In genomic region chr11:101066549-101067412, GRCm38 (mm10) we compare ENCODE assay signal across 1 mouse cellular context.
TF ChIP-seq lines count a peak whose summit lies in the region.

No protein-coding gene starts in this region.

TF ChIP-seq in CH12.LX, 34 proteins besides CTCF, POLR2A, EP300 and RAD21 (continued from another document):
- TF ChIP-seq MEF2A (IDR thresholded peaks at IDR 0.05; ENCODE audit: borderline replicate concordance, low read depth, low read length) (peak; percentile 61; the same call in 1 of the 2 replicates), ZC3H11A (IDR thresholded peaks at IDR 0.05; ENCODE audit: low read depth, low read length) (peak; percentile 94), IRF4 (IDR thresholded peaks at IDR 0.05; ENCODE audit: low read depth, low read length) (peak; percentile 63; the same call in 1 of the 2 replicates), SIN3A (IDR thresholded peaks at IDR 0.05; ENCODE audit: low read length) (peak; percentile 88), RCOR1 (conservative IDR thresholded peaks at IDR 0.05; ENCODE audit: low read depth, low read length) (peak; percentile 83; the same call in 1 of the 2 replicates), NRF1 (IDR thresholded peaks at IDR 0.05; ENCODE audit: low read depth, low read length) (peak; percentile 50), BHLHE40 (IDR thresholded peaks at IDR 0.05; ENCODE audit: low read depth, low read length) (peak; percentile 73), JUND (conservative IDR thresholded peaks at IDR 0.05; ENCODE audit: low read depth, low read length) (no peak), POLR2AphosphoS2 (IDR thresholded peaks at IDR 0.05; ENCODE audit: low read depth, low read length) (no peak), KAT2A (IDR thresholded peaks at IDR 0.05; ENCODE audit: insufficient replicate concordance, low read length) (no peak), CHD2 (IDR thresholded peaks at IDR 0.05; ENCODE audit: low read length) (no peak), ETS1 (conservative IDR thresholded peaks at IDR 0.05; ENCODE audit: low read depth, low read length) (no peak), MAZ (IDR thresholded peaks at IDR 0.05; ENCODE audit: low read depth, low read length) (peak; percentile 71; the same call in 1 of the 2 replicates), ELF1 (IDR thresholded peaks at IDR 0.05; ENCODE audit: low read depth, low read length) (peak; percentile 46; the same call in 1 of the 2 replicates), TCF12 (IDR thresholded peaks at IDR 0.05; ENCODE audit: low read depth, low read length) (peak; percentile 77), MAX (IDR thresholded peaks at IDR 0.05; ENCODE audit: low read length) (peak; percentile 86), MXI1 (IDR thresholded peaks at IDR 0.05; ENCODE audit: low read depth, low read length) (0 out of 2 replicates have a peak, but pooled peaks have one; percentile 36), ZKSCAN1 (IDR thresholded peaks at IDR 0.05; ENCODE audit: borderline replicate concordance, low read depth, low read length) (no peak), USF2 (conservative IDR thresholded peaks at IDR 0.05; ENCODE audit: low read depth, low read length) (no peak; the same call in 1 of the 2 replicates), SMC3 (IDR thresholded peaks at IDR 0.05; ENCODE audit: low read depth, low read length) (peak; percentile 99), CHD1 (IDR thresholded peaks at IDR 0.05; ENCODE audit: low read depth, low read length) (no peak), PAX5 (IDR thresholded peaks at IDR 0.05; ENCODE audit: low read length) (no peak), HCFC1 (IDR thresholded peaks at IDR 0.05; ENCODE audit: low read depth, low read length) (peak; percentile 57), MYC (IDR thresholded peaks at IDR 0.05; ENCODE audit: low read depth, low read length) (peak; percentile 89), UBTF (IDR thresholded peaks at IDR 0.05; ENCODE audit: low read depth, low read length) (no peak), ZMIZ1 (IDR thresholded peaks at IDR 0.05; ENCODE audit: low read depth, low read length) (no peak), USF1 (IDR thresholded peaks at IDR 0.05; ENCODE audit: low read depth, low read length) (no peak), TBP (conservative IDR thresholded peaks at IDR 0.05; ENCODE audit: low read depth, low read length) (no peak), JUN (IDR thresholded peaks at IDR 0.05; ENCODE audit: insufficient read depth, low read depth, low read length) (no peak), ZNF384 (IDR thresholded peaks at IDR 0.05; ENCODE audit: low read depth, low read length) (peak; percentile 36; the same call in 1 of the 2 replicates), NELFE (IDR thresholded peaks at IDR 0.05; ENCODE audit: low read depth, low read length) (peak; percentile 77; the same call in 1 of the 2 replicates), MAFK (IDR thresholded peaks at IDR 0.05; ENCODE audit: insufficient replicate concordance, low read length) (no peak), E2F4 (IDR thresholded peaks at IDR 0.05; ENCODE audit: insufficient replicate concordance, low read depth, low read length) (no peak)
